Mouse (Mus musculus) CH12.LX (cell line): ENCODE measurements around the gene Nab2. TPM values are rescaled to one million over a fixed set of nuclear protein-coding genes. Genes with fewer than 3 reads are reported as not detected.

Source experiments
- DNase-seq: peaks from one replicate; pipeline ENCODE4 v3.0.0-alpha.2; 2013; ENCODE audit errors: extremely low read depth
- H3K27ac ChIP-seq: 2 replicates; pipeline ENCODE4 v1.5.1; 2012; ENCODE audit warnings: low read depth, mild to moderate bottlenecking, control low read depth, moderate library complexity; ENCODE audit not compliant: insufficient read depth
- H3K27me3 ChIP-seq: replicated peaks from 2 replicates; pipeline ENCODE3; 2012; ENCODE audit warnings: inconsistent platforms
- H3K36me3 ChIP-seq, 2 experiments: replicated peaks in 1 of 2; 2 replicates each; pipeline versions ENCODE3 to v1.6.1; 2012; ENCODE audit warnings: inconsistent platforms in 1 of 2, low read length in 1 of 2, mild to moderate bottlenecking in 1 of 2, mixed read lengths in 1 of 2, moderate library complexity in 1 of 2; ENCODE audit not compliant: control insufficient read depth in 1 of 2, insufficient read depth in 1 of 2
- H3K4me1 ChIP-seq, 2 experiments: 2 replicates each; pipeline ENCODE4 v1.6.1; 2012; ENCODE audit warnings: inconsistent platforms in 1 of 2, moderate library complexity in 1 of 2; ENCODE audit not compliant: insufficient read depth in 2 of 2, control insufficient read depth in 1 of 2
- H3K4me2 ChIP-seq: 2 replicates; pipeline ENCODE4 v1.6.1; 2012; ENCODE audit warnings: low read depth, mild to moderate bottlenecking, control low read depth; ENCODE audit not compliant: poor library complexity, insufficient read depth, severe bottlenecking
- H3K4me3 ChIP-seq, 3 experiments: fragments of 150-350 bp in 1 of 3; sonication (generic) in 1 of 3; replicated peaks in 1 of 3; 2 replicates each; pipeline versions ENCODE3 to v1.5.1; 2011 to 2012; ENCODE audit warnings: low read depth in 2 of 3, low read length in 2 of 3, mild to moderate bottlenecking in 2 of 3, moderate library complexity in 2 of 3, control low read depth in 1 of 3, improper control_type of control experiment in 1 of 3, inconsistent platforms in 1 of 3, mixed read lengths in 1 of 3; ENCODE audit not compliant: poor library complexity in 1 of 3
- H3K79me2 ChIP-seq: replicated peaks from 2 replicates; pipeline ENCODE4 v1.6.1; 2012; ENCODE audit warnings: mild to moderate bottlenecking, moderate library complexity; ENCODE audit not compliant: control insufficient read depth, poor library complexity, insufficient read depth, severe bottlenecking; ENCODE audit errors: extremely low read depth
- H3K9ac ChIP-seq: 2 replicates; pipeline ENCODE4 v1.6.1; 2012; ENCODE audit warnings: low read depth, mild to moderate bottlenecking, control low read depth, moderate library complexity; ENCODE audit not compliant: insufficient read depth
- H3K9me3 ChIP-seq: replicated peaks from 2 replicates; pipeline ENCODE3; 2012; ENCODE audit warnings: low read length, inconsistent platforms, mixed read lengths
- CHD2 ChIP-seq: IDR thresholded peaks from 2 replicates; pipeline ENCODE4 v1.6.1; 2011; ENCODE audit warnings: low read length, improper control_type of control experiment
- CTCF ChIP-seq, 2 experiments: IDR thresholded peaks in 1 of 2; conservative IDR thresholded peaks in 1 of 2; 2 replicates each; pipeline ENCODE4 v1.5.1; 2011 to 2012; ENCODE audit warnings: low read depth in 2 of 2, low read length in 2 of 2, improper control_type of control experiment in 1 of 2, inconsistent platforms in 1 of 2, mild to moderate bottlenecking in 1 of 2, moderate library complexity in 1 of 2
- JUN ChIP-seq: IDR thresholded peaks from 2 replicates; pipeline ENCODE4 v1.6.1; 2011; ENCODE audit warnings: low read depth, mild to moderate bottlenecking, low read length, improper control_type of control experiment, moderate library complexity; ENCODE audit not compliant: insufficient read depth
- KAT2A ChIP-seq: IDR thresholded peaks from 2 replicates; pipeline ENCODE4 v1.6.1; 2012; ENCODE audit warnings: low read length, improper control_type of control experiment, inconsistent platforms; ENCODE audit not compliant: insufficient replicate concordance
- MEF2A ChIP-seq: IDR thresholded peaks from 2 replicates; pipeline ENCODE4 v1.6.1; 2014; ENCODE audit warnings: low read depth, mild to moderate bottlenecking, inconsistent platforms, low read length, improper control_type of control experiment, borderline replicate concordance
- POLR2A ChIP-seq: IDR thresholded peaks from 2 replicates; pipeline ENCODE4 v1.6.1; 2011; ENCODE audit warnings: low read depth, mild to moderate bottlenecking, improper control_type of control experiment, low read length
- RAD21 ChIP-seq: IDR thresholded peaks from 2 replicates; pipeline ENCODE4 v1.6.1; 2011; ENCODE audit warnings: low read depth, mild to moderate bottlenecking, low read length, improper control_type of control experiment, moderate library complexity
- SMC3 ChIP-seq: IDR thresholded peaks from 2 replicates; pipeline ENCODE4 v1.6.1; 2011; ENCODE audit warnings: low read depth, low read length, improper control_type of control experiment
- USF1 ChIP-seq: IDR thresholded peaks from 2 replicates; pipeline ENCODE4 v1.6.1; 2014; ENCODE audit warnings: low read depth, mild to moderate bottlenecking, inconsistent platforms, low read length, improper control_type of control experiment
- ZKSCAN1 ChIP-seq: IDR thresholded peaks from 2 replicates; pipeline ENCODE4 v1.6.1; 2012; ENCODE audit warnings: low read depth, inconsistent platforms, low read length, improper control_type of control experiment, borderline replicate concordance
- ZNF384 ChIP-seq: IDR thresholded peaks from 2 replicates; pipeline ENCODE4 v1.6.1; 2012; ENCODE audit warnings: low read depth, low read length, improper control_type of control experiment, inconsistent platforms
- dilution Hi-C: fragments of 300-500 bp; cut with MboI; formaldehyde crosslinking; loops from 2 replicates; pipeline ENCODE4 v1.14.3; 2020; ENCODE audit warnings: low sequenced_read_pairs; ENCODE audit not compliant: extremely low pct_unique_long_range_greater_than_20kb, extremely low pct_ligation_motif_present
- in situ Hi-C: fragments of 300-500 bp; cut with MboI; formaldehyde crosslinking; loops from 3 replicates; pipeline ENCODE4 v1.14.3; 2019; ENCODE audit warnings: low sequenced_read_pairs, low pct_ligation_motif_present, low pct_unique_long_range_greater_than_20kb, mixed read lengths
- polyA plus RNA-seq: library from polyadenylated mRNA; unstranded; fragments of >175 nt; gene quantifications from 2 replicates; pipeline ENCODE4 v1.2.1, GENCODE M21; 2012; ENCODE audit warnings: low read depth; ENCODE audit not compliant: insufficient read length
- total RNA-seq, 2 experiments: library from RNA; depleted of rRNA; stranded (reverse); fragments of 300-350 nt in 1 of 2; fragments of >200 nt in 1 of 2; gene quantifications; 2 replicates each; pipeline ENCODE4 v1.2.3; 2012 to 2014

Gene Nab2
- total and polyA plus RNA-seq, 3 experiments, result 8.1 to 10.0 (median 9.2) TPM

GRCm38 (mm10) chr10:127663590-127663989, 4.8 kb downstream of the Nab2 start:
- dilution Hi-C loops, result no loop called here
- Histone ChIP-seq H3K9ac (no peak overlapping the region), H3K4me3 (no peak overlapping the region), H3K4me1 (peaks cover 14 to 62% of the 10 kb centered on the region in 2 experiments), H3K27me3 (peaks cover 26% of the 10 kb centered on the region)
- DNase-seq, result no peak
- TF ChIP-seq SMC3 (no peak), KAT2A (no peak), ZKSCAN1 (no peak), USF1 (no peak)
- TF ChIP-seq, all 38 proteins: peak for 0
- in situ Hi-C loops, result no loop called here
- Histone ChIP-seq H3K79me2 (no peaks in the 10 kb centered on the region), H3K4me2 (no peak overlapping the region), H3K36me3 (peaks cover 16 to 43% of the 10 kb centered on the region in 2 experiments), H3K9me3 (no peaks in the 10 kb centered on the region), H3K27ac (no peak overlapping the region)

DNA sequence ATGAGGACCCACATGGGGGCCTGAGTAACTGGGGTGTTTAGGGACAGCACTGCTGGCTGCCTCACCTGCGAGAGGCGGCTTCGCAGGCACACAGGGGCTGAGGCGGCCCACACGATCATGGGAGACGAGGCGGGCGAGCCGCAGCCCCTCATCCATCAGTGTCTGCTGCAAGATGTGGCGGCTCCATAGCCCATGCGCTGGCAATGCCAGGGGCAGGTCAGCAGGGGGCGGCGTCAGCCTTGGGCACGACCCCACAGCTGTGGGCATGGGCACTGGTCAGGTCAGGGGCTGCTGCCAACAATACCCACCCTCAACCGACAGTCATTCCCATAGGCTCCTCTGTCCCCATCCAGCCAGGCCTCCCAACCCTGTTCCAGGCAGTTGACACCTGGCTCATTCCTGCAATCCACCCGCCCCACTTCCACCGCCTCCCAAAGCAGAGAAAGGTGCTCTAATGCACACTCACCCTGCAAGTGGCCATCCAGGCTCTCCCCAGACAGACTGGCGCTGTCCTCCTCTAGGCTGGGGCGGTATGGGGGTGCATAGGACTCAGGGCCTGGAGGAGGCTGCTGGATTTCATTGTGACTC, 5.6 kb downstream of the Nab2 start:
- peak overlapping the region in 1 of 3 experiments; percentile 12 for H3K4me3 ChIP-seq
- peak overlapping the region; percentile 39; the same call in 1 of the 2 replicates for H3K27ac ChIP-seq
- peak; percentile 23 for DNase-seq
- H3K27me3 ChIP-seq, result peaks cover 26% of the 10 kb centered on the region
- TF ChIP-seq SMC3 (peak; percentile 17; the same call in 1 of the 2 replicates), MEF2A (no peak), CTCF (conservative IDR thresholded peaks at IDR 0.05 in 1 of 2, IDR thresholded peaks at IDR 0.05 in 1 of 2; ENCODE audit: low read depth in 2 of 2, low read length in 2 of 2) (peak in 1 of 2 experiments; percentile 62; a peak in 2 of 4 replicates), JUN (no peak), RAD21 (peak; percentile 27)
- peaks cover 24 to 50% of the 10 kb centered on the region in 2 experiments for H3K36me3 ChIP-seq
- H3K4me1 ChIP-seq, result peaks cover 14 to 67% of the 10 kb centered on the region in 2 experiments
- no peaks in the 10 kb centered on the region for H3K79me2 ChIP-seq
- no peak overlapping the region for H3K9ac ChIP-seq
- dilution Hi-C loops, result no loop called here
- in situ Hi-C loops, result no loop called here
- H3K4me2 ChIP-seq, result no peak overlapping the region
- H3K9me3 ChIP-seq, result no peaks in the 10 kb centered on the region

- Histone ChIP-seq H3K79me2 (no peaks in the 10 kb centered on the region), H3K4me3 (peak overlapping the region in 1 of 3 experiments; percentile 37), H3K36me3 (peaks cover 30 to 56% of the 10 kb centered on the region in 2 experiments), H3K27ac (peak overlapping the region; percentile 46; the same call in 1 of the 2 replicates), H3K9me3 (no peaks in the 10 kb centered on the region), H3K9ac (no peak overlapping the region), H3K4me2 (peak overlapping the region; percentile 9; the same call in 1 of the 2 replicates), H3K4me1 (peaks cover 14 to 63% of the 10 kb centered on the region in 2 experiments), H3K27me3 (peaks cover 19% of the 10 kb centered on the region)
- in situ Hi-C loops, result no loop called here
- TF ChIP-seq POLR2A (peak; percentile 24; the same call in 1 of the 2 replicates), ZKSCAN1 (no peak), ZNF384 (no peak), CHD2 (0 out of 2 replicates have a peak, but pooled peaks have one; percentile 25)
- dilution Hi-C loops, result no loop called here
- peak; percentile 77 for DNase-seq
These were observed 6.3 kb downstream of the Nab2 start for GRCm38 (mm10) chr10:127661915-127662663.
